Mouse (Mus musculus) heart, embryonic 14.5 days (tissue): Measurements from ENCODE around the gene Ppp2r5b. TPM values are rescaled to one million over a fixed set of nuclear protein-coding genes. Genes with fewer than 3 reads are reported as not detected.

ENCODE experiments used
- ATAC-seq: fragments of 200-750 bp; cut with Nextera tagmentation; 2 replicates; pipeline ENCODE4 v1.8.0; 2017; ENCODE audit warnings: low read depth, moderate TSS enrichment; ENCODE audit not compliant: insufficient number of reproducible peaks, insufficient read depth, low FRiP score
- H3K27ac ChIP-seq, 2 experiments: fragments of 200-500 bp in 1 of 2; fragments of 300-500 bp in 1 of 2; sonication (generic) in 1 of 2; replicated peaks in 1 of 2; 2 replicates each; pipeline ENCODE4 v1.5.1; 2012 to 2014; ENCODE audit warnings: low read depth in 2 of 2, low read length in 2 of 2, control low read depth in 1 of 2, mild to moderate bottlenecking in 1 of 2, mixed read lengths in 1 of 2; ENCODE audit not compliant: control insufficient read depth in 1 of 2, insufficient read depth in 1 of 2
- H3K27me3 ChIP-seq: fragments of 300-500 bp; sonication (generic); 2 replicates; pipeline ENCODE4 v1.6.1; 2014; ENCODE audit warnings: mild to moderate bottlenecking, low read length, control low read depth; ENCODE audit not compliant: control insufficient read depth, insufficient read depth
- H3K36me3 ChIP-seq: fragments of 300-500 bp; sonication (generic); 2 replicates; pipeline ENCODE4 v1.6.1; 2014; ENCODE audit warnings: mild to moderate bottlenecking, control low read depth, low read length, mixed read lengths; ENCODE audit not compliant: control insufficient read depth, insufficient read depth
- H3K4me1 ChIP-seq, 2 experiments: fragments of 200-500 bp in 1 of 2; fragments of 300-500 bp in 1 of 2; sonication (generic) in 1 of 2; 2 replicates each; pipeline ENCODE4 v1.6.1; 2012 to 2014; ENCODE audit warnings: low read length in 2 of 2, control low read depth in 1 of 2, mixed read lengths in 1 of 2; ENCODE audit not compliant: control insufficient read depth in 2 of 2, insufficient read depth in 2 of 2
- H3K4me2 ChIP-seq: fragments of 300-500 bp; sonication (generic); 2 replicates; pipeline ENCODE4 v1.6.1; 2014; ENCODE audit warnings: mild to moderate bottlenecking, low read length
- H3K4me3 ChIP-seq, 2 experiments: fragments of 200-500 bp in 1 of 2; fragments of 300-500 bp in 1 of 2; sonication (generic) in 1 of 2; 2 replicates each; pipeline ENCODE4 v1.5.1; 2012 to 2014; ENCODE audit warnings: low read length in 2 of 2, mild to moderate bottlenecking in 2 of 2, control low read depth in 1 of 2, low read depth in 1 of 2, moderate library complexity in 1 of 2; ENCODE audit not compliant: control insufficient read depth in 1 of 2, insufficient read depth in 1 of 2
- H3K9ac ChIP-seq: fragments of 300-500 bp; sonication (generic); 2 replicates; pipeline ENCODE4 v1.6.1; 2014; ENCODE audit warnings: mild to moderate bottlenecking, low read length
- H3K9me3 ChIP-seq: fragments of 300-500 bp; sonication (generic); 2 replicates; pipeline ENCODE4 v1.6.1; 2016; ENCODE audit warnings: low read length, control low read depth; ENCODE audit not compliant: control insufficient read depth
- WGBS: fragments of 180-500 bp; shearing (Covaris S2); extraction: QIAGEN DNeasy Blood & Tissue Kit; methylation state at CpG from one replicate; pipeline ENCODE4 v1.1.7; 2014; 5-methylcytosine and 5-hydroxymethylcytosine counted together
- polyA plus RNA-seq: library from polyadenylated mRNA; unstranded; fragments of >200 nt; fragmentation: Nextera tagmentation; extraction: Ambion mirVana; gene quantifications from 2 replicates; pipeline ENCODE4 v1.2.1, GENCODE M21; 2014

Gene Ppp2r5b
- polyA plus RNA-seq, 1 experiment from 2014 or later: 26.0 TPM

GRCm38 (mm10) chr19:6279481-6280144 lies 43.9 kb upstream of the Ppp2r5b start:
- Histone ChIP-seq H3K9me3 (no peaks in the 10 kb centered on the region), H3K4me1 (peaks cover 44 to 63% of the 10 kb centered on the region in 2 experiments), H3K27me3 (no peaks in the 10 kb centered on the region), H3K27ac (peak overlapping the region; percentile 33 to 41; a peak in 3 of 4 replicates), H3K4me2 (peak overlapping the region; percentile 80), H3K9ac (peak overlapping the region; percentile 84), H3K36me3 (peaks cover 51% of the 10 kb centered on the region), H3K4me3 (peak overlapping the region; percentile 6 to 75; a peak in 2 of 4 replicates)
- no peak for ATAC-seq
- WGBS: 71% methylated on average over 6 of the region's 6 CpGs

GRCm38 (mm10) chr19:6278439-6279073 lies 42.9 kb upstream of the Ppp2r5b start:
- H3K36me3 ChIP-seq: peaks cover 47% of the 10 kb centered on the region
- peaks cover 37 to 52% of the 10 kb centered on the region in 2 experiments for H3K4me1 ChIP-seq
- H3K27me3 ChIP-seq: no peaks in the 10 kb centered on the region
- H3K27ac ChIP-seq: peak overlapping the region; percentile 49 to 77
- H3K9ac ChIP-seq: peak overlapping the region; percentile 84
- ATAC-seq: no peak
- peak overlapping the region; percentile 75 to 82 for H3K4me3 ChIP-seq
- no peaks in the 10 kb centered on the region for H3K9me3 ChIP-seq
- H3K4me2 ChIP-seq: peak overlapping the region; percentile 80
- WGBS: 29% methylated on average over 6 of the region's 6 CpGs

- H3K27ac ChIP-seq: peak overlapping the region; percentile 49 to 77
- peaks cover 37 to 46% of the 10 kb centered on the region in 2 experiments for H3K4me1 ChIP-seq
- peak overlapping the region; percentile 75 to 82 for H3K4me3 ChIP-seq
- WGBS: 1% methylated on average over 10 of the region's 10 CpGs
- no peaks in the 10 kb centered on the region for H3K9me3 ChIP-seq
- peaks cover 40% of the 10 kb centered on the region for H3K36me3 ChIP-seq
- peak overlapping the region; percentile 80 for H3K4me2 ChIP-seq
- H3K27me3 ChIP-seq: no peaks in the 10 kb centered on the region
- ATAC-seq: 0 out of 2 replicates have a peak, but pooled peaks have one; percentile 15
- H3K9ac ChIP-seq: peak overlapping the region; percentile 84
Measured at GRCm38 (mm10) chr19:6277661-6278438, 42.2 kb upstream of the Ppp2r5b start.

- H3K4me1 ChIP-seq: peaks cover 37 to 46% of the 10 kb centered on the region in 2 experiments
Measured at GRCm38 (mm10) chr19:6276426-6277421, 41.1 kb upstream of the Ppp2r5b start, which contains the start of gene Ehd1. Gene Ehd1 (plus strand): TSS chr19:6276725.

GRCm38 (mm10) chr19:6275740-6276389 lies 40.2 kb upstream of the Ppp2r5b start:
- Histone ChIP-seq H3K4me1 (peaks cover 32 to 42% of the 10 kb centered on the region in 2 experiments), H3K9me3 (no peaks in the 10 kb centered on the region), H3K4me2 (peak overlapping the region; percentile 80), H3K27me3 (no peaks in the 10 kb centered on the region), H3K9ac (peak overlapping the region; percentile 70), H3K27ac (peak overlapping the region; percentile 72 to 73), H3K36me3 (peaks cover 21% of the 10 kb centered on the region), H3K4me3 (peak overlapping the region; percentile 59 to 75)
- 0 out of 2 replicates have a peak, but pooled peaks have one; percentile 2 for ATAC-seq
- WGBS: 10% methylated on average over 15 of the region's 15 CpGs

More at GRCm38 (mm10) chr19:6276426-6277421, 41.1 kb upstream of the Ppp2r5b start, which contains the start of gene Ehd1:
- H3K9me3 ChIP-seq: no peaks in the 10 kb centered on the region
- WGBS: under 1% methylated on average over 102 of the region's 106 CpGs
- peak within 1 kb of the TSS; percentile 84 for H3K9ac ChIP-seq
- H3K36me3 ChIP-seq: peaks cover 29% of the 10 kb centered on the region
- peak; percentile 93 for ATAC-seq
- peak within 1 kb of the TSS; percentile 73 to 77 for H3K27ac ChIP-seq
- H3K4me3 ChIP-seq: peak within 1 kb of the TSS; percentile 75 to 82
- H3K4me2 ChIP-seq: peak within 1 kb of the TSS; percentile 80
- H3K27me3 ChIP-seq: no peaks in the 10 kb centered on the region

- Histone ChIP-seq H3K4me1 (peaks cover 17 to 24% of the 10 kb centered on the region in 2 experiments), H3K27ac (no peak overlapping the region), H3K27me3 (no peaks in the 10 kb centered on the region), H3K4me3 (no peak overlapping the region), H3K9me3 (no peaks in the 10 kb centered on the region), H3K9ac (no peak overlapping the region), H3K4me2 (no peak overlapping the region), H3K36me3 (peaks cover 3% of the 10 kb centered on the region; the same call in 1 of the 2 replicates)
- no peak for ATAC-seq
- 84% methylated on average over 13 of the region's 13 CpGs for WGBS
Measured at GRCm38 (mm10) chr19:6273998-6274608, 38.4 kb upstream of the Ppp2r5b start.
